Mouse (Mus musculus): ENCODE measurements around the gene Kirrel.

DNA sequence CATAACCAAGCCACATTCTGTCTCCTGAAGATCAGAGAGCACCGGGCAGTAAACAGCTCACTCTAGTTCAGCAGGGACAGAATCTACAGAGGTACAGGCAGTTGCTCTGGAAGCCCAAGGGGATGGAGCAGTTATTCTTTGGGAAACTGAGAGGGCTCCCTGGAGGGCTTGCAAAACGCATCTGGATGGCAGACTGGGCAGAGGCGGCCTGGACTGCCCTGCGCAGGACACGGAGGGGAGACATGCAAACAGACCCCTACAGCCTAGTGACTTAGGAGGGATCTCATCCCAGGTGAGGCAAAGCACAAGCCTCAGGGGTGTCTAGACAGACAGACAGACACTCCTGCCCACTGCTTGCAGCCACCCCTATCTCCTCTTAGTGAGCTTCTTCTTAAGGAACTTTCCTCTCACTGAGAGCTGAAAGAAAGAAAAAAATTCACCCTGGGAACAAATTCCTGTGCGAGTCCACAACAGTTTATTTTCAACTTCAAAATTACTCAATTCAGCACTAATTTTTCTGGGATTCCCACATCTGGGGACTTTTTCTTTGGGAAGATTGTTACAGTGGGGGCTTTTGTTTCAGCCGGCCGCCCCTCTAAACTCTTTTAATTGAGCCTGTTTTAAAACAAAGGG is 24.4 kb downstream of the Kirrel start:
- no peak for TF ChIP-seq MXI1 (IDR thresholded peaks at IDR 0.05; ENCODE audit: low read depth, low read length)
- TF ChIP-seq NRF1 (IDR thresholded peaks at IDR 0.05; ENCODE audit: low read depth, low read length): no peak
- no peak for TF ChIP-seq NELFE (IDR thresholded peaks at IDR 0.05; ENCODE audit: low read depth, low read length)
- TF ChIP-seq EP300 (IDR thresholded peaks at IDR 0.05; ENCODE audit: low read length): no peak
- no peak for TF ChIP-seq TCF12 (IDR thresholded peaks at IDR 0.05; ENCODE audit: low read depth, low read length)
- TF ChIP-seq CTCF (conservative IDR thresholded peaks at IDR 0.05 in 1 of 2, IDR thresholded peaks at IDR 0.05 in 1 of 2; ENCODE audit: low read depth in 2 of 2, low read length in 2 of 2): no peak
- no peak for TF ChIP-seq ZC3H11A (IDR thresholded peaks at IDR 0.05; ENCODE audit: low read depth, low read length)
- TF ChIP-seq MEF2A (IDR thresholded peaks at IDR 0.05; ENCODE audit: borderline replicate concordance, low read depth, low read length): no peak
- TF ChIP-seq CHD1 (IDR thresholded peaks at IDR 0.05; ENCODE audit: low read depth, low read length): no peak
